Mouse (Mus musculus) urinary bladder, postnatal 14 days (tissue): ENCODE data around the gene Stap2.
A peak's percentile ranks its signal among the peaks of the same experiment; 100 is the strongest.

Experiments
- DNase-seq: peaks from one replicate; pipeline ENCODE4 v3.0.0; 2021; ENCODE audit warnings: low spot score

Gene Stap2

DNA sequence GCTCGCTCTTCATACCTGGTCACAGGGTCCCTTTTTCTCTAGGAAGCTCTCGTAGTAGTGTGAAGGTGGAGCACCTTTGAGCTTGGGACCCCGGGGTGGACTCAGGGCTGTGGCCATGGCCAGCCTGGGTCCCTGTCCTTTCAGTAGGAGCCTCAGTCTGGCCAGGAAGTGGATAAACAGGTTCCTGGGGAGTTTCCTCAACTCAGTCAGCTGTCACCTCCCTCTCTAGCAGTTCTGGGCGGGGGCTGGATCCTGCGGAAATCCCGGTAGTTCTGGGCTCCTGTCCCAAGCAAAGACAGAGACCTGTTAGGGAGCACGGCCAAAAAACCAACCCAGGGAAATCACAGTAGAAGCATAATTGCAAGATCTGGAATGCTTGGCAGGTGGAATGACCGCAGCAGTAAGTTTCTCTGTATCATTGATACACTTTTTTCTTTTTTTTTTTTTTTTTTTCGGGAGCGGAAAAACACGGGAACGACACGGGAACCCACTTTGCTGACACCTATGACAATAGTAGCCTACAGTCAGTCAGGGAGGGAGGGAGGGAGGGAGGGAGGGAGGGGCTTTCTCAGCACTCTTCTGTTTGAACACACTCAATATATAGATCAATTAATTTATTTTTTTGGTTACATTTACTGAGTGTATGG, at the start of gene Stap2, which contains the start of gene Mpnd:
Stap2 (minus strand) TSS at position 170 of the 647 bp plus-strand sequence.
Mpnd (plus strand) TSS at position 297 of the 647 bp plus-strand sequence.
- peak; percentile 70 for DNase-seq

DNA sequence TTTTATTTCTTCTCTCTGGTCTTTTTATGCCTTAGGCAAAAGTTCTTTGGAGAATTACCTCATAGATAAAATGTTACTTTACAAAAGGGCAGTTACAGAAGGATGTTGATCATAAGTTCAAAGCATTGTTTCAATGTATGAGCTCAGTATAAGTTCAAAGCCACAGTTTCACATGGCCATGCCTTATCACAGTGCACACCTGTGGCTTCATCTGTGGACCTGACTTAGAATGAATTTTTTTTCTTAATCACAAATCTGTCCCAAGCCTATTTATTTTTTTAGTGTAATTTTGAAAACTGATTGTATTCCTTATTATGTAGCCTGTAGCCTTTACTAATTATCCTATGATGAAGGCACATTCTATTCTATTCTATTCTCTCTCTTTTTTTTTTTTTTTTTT, 49.6 kb upstream of the Stap2 start:
- DNase-seq: no peak

DNA sequence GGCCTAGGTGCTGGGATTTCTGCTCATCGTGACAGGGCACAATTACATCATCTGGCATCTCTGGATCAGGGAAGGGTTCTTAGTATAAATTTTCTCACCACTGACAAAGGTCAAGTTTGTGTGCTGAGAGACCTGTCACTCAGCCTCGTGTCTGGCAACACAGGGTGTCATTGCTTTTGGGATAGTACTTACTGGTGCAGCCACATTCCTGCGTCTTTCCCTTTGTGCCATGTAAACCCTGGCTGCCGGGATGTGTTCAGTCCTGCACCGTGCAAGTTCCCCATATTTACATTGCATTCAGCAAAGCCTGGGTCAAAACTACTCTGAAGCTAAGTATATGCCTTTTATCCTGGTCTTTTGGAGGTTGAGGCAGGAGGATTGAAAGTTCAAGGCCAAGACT, 46.0 kb upstream of the Stap2 start:
- DNase-seq: peak; percentile 45

DNA sequence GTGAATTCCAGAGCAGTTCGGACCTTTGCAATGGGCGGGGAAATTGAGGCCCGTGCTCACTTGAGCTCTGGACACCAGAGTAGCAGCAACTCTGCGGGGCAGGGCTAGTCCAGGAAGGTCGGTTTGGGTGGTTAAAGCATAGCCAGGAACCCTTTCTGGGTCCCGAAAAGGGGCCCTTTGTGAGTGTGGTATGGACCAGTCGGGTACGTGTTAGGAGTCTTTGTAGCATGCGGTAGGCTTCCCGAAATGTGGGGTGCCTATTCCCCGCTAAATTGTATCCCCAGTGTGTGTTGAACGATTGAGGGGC, 35.4 kb upstream of the Stap2 start:
- DNase-seq: no peak

DNA sequence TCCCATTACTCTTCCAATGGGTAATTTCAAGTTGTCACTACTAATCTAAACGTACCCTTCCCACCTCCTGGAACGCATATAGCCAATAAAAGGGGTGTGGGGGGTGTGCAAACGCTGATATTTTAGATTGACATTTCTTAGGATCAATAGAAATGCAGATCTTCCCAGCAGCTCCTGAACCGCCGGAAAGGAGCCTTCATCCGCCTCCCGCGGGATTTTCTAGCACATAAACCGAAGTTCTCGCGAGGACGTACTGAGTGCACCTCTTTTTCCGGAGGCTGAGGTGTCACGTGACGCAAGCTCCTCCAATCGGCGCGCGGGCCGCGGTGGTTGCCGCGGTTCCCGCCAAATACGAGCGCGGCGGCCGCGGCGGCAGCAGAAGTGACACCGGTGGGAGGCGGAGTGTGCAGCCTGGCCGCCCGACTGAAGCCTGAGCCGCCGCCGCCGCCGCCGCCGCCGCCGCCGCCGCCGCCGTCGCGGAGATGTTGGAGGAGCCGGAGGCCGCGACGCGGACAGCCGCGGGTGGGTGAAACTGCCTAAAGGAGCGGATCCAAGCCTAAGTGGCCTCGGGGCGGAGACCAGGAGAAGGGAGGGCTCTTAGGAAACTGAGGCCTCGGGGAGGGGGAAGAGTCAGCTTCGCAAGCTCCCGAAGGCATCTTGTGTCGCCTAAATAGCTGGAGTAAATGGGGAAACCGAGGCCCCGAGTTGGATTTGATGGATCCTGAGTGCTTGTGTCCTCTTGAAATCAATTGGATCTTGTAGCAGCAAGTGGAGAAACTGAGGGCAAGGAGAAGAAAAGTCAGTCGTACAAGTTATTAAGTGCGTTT, 34.9 kb upstream of the Stap2 start, which contains the start of gene Chaf1a:
Chaf1a (plus strand) TSS at position 410 of the 827 bp plus-strand sequence.
- DNase-seq: peak; percentile 99

DNA sequence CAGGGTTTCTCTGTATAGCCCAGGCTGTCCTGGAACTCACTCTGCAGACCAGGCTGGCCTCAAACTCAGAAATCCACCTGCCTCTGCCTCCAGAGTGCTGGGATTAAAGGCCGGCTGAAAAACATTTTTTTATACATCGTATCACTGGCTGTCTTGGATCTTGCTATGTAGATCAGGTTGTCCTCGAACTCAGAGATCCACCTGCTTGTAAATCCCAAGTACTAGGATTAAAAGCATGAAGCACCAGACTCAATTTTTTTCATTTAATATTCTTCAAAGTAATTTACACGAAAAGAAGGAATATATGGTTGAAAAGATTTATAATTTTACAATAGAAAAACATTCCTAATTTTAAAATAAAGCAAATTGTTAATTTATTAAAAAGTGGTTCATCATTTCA, 34.0 kb upstream of the Stap2 start:
- DNase-seq: no peak

DNA sequence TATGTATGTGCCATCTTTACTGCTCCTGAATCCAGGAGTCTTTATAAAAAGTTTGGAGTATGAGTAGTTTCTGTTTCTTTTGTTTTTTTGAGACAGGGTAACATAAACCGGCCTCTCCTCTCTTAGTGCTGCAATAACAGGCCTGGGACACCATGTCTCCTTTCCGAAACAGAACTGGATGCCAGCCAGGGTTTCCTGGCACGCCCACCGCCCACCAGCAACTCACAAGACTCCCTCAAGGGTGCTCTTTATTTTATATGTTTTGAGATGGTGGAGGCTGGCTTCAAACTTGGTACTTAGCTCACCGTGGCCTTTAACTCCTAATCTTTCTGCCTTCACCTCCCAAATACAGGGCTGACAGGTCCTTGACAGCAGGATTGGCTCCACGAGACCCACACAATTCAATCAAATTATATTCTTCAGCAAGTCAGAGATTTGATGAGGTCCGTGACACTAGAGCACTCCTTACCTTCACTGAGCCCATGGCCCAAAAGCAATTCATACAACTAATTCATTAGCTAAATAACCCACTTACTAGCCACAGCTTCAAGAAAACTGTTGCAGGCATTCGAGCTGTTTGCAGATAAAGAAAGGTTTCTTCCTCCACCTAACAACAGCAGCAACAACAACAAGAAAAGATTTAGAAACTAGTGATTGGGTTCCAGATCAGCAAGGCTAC, 33.3 kb upstream of the Stap2 start:
- no peak for DNase-seq

DNA sequence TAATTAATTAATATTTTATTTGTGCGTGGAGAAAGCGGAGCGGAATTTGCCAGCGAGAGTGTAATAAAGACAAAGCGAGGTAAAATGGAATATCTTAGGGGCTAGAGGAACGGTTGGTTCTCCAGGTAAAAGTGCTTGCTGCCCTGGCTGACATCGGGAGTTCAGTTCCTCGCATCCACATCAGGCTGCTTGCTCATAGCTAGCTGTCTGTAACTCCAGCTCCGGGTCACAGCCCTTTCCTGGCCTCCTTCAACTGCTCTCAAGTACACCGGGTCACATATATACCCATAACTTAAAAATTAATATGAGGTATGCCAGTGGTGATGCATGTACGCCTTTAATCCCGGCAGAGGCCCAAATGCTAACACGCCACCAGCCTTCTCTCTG, 31.5 kb upstream of the Stap2 start:
- DNase-seq: no peak

DNA sequence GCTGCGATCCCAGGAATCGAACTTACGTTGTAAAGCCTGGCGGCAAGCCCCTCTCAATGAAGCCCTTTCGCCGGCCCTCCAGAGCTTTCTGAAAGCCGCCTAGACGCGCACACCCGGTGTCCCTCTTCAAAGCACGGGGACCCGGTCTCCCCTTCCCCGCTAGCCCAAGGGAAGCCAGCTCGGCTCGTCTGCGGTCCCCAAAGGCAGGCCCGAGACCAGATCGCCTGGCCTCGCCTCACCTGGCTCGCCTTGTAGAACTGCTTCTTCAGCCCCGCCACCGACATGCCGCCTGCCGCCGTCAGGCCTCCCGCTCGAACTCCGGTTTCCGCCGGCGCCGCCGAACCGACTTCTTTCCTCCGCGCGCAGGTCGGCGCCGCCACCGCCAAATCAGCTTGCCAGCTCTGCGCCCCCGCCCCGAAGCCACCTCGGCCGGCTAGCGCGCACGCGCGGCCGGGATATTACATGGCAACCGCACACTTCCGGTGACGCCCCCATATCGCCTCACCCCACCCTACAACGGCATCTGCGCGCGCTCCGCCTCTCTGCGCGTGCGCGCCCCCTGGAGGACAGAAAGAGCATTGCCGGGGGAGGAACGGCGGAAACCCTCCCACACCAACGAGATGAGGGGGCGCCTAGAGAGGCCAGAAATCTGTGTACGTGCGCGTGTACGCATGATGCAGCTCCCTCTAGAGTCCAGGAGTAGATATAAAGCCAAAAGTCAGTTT, 31.0 kb upstream of the Stap2 start, which contains the start of gene Sh3gl1:
Sh3gl1 (minus strand) TSS at position 460 of the 725 bp plus-strand sequence.
- peak; percentile 99 for DNase-seq

DNA sequence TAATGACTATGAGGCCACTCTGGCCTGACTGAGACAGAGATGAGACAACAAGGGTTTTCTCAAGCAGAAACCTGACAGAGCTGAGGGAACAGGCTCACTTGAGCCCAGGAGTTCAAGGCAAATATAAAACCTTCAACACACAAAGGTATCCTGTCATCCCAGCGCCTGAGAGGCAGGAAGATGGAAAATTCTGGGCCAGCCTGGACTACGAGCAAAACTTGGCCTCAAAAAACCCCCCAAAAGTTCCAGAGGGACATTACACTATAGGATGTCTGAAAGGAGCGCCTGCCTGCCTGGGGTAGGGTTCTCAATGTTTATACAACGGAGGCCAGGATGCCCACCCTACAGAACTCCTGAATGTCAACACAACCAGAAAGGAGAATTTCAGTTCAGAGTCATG, 29.8 kb upstream of the Stap2 start:
- no peak for DNase-seq

DNA sequence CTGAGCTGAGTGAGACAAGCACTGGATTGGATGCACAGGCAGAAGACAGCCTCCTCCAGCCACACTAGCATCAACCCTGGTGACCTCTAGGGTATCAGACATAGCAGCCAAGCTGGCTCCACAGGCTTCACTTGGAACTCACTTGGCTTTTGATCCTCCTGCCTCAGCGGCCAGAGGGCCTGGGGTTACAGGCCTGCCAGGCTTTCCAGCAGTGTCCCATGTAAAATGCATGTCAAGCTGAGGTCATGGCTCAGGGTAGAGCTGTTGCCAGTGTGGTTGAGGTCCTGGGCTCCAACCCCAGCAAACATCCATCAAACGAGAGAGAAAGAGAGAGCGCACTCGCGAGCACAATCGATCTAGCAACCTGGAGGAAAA, 29.3 kb upstream of the Stap2 start:
- no peak for DNase-seq

DNA sequence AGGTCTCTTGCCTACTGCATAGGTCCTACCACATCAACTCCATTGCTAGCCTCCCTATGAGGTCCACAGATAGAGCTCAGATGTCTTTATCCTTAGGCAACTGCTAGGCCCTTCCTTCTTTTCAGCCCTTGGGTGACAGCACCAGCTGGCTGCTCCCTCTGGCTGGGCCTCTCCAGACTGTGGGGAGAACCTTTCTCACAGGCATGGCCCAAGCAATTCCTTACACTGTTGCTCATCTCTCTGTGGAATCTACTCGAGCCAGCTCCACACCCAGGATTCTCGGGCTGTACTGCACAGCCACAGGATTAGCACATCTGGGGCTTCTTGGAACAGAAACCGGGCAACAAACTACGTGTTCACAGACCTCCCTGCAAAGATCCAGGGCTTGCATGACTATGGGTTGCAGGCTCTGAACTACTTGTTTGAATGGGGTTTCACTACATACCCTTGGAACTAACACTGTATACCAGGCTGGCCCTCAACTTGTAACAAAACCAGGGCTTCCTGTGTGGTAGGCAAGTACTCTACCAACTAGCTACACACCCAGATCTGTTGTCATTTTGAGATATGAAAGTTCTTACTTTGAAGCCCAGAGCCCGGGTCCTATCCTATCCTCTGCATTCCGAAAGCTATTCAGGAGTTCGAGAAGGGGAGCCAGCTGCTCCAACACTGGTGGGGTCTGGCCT, 28.8 kb upstream of the Stap2 start:
- DNase-seq: peak; percentile 37

DNA sequence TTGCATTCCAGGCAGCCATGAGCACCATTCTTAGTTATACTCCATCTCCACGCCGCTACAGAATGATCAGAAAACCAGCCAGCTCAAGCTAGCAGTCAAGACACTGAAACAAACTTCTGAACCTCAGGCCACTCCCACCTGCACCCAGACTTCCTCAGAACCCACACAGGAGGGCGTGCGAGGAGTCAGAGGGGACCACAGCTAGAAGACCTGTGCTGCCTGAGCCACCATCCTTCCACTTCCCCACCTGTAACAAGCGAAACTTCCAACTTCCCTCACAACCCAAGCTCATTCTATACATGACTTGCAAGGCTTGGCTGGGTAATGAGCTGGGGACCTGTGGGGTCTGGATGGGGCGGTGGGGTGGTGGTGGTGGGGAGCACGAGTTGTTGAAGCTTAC, 27.4 kb upstream of the Stap2 start:
- no peak for DNase-seq

DNA sequence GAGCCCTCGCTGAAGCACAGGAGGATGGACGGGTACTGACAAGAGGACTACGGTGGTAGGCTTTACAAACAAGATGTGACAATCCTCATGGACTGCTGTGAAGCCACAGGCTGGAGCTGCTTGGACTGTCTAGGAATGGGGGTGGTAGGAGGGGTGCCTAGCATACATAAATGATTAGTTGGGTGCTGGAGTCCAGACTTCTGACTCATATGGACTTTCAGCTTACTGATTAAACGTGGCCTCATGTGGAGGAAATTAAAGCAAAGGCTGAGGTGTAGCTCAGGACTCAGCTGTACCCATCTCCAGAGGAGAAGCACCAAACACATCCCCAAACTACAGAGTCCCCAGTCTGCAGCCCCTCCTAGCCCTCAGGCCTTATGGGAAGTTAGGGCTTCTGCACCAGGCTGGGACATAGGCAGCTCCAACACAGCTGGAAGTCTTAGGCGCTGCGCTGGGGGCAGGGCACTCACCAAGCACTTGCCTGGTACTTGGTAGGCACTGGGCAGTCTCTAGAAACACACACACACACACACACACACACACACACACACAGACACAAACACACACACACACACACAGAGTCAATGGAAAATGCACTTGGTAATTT, 26.8 kb upstream of the Stap2 start:
- no peak for DNase-seq

DNA sequence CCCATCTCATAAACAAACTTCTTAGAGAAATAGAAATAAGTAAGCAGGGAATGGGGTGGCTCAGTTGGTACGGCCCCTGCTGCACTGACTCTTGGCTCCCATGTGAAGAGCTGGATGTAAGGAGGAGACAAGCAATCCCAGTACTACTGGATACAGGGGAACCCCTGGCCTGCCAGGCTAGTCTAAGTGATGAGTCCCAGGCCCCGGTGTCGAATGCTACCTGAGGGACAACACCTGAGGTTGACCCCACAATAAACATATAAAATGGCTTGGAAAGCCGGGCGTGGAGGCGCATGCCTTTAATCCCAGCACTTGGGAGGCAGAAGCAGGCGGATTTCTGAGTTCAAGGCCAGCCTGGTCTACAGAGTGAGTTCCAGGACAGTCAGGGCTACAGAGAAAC, 26.0 kb upstream of the Stap2 start:
- DNase-seq: no peak

DNA sequence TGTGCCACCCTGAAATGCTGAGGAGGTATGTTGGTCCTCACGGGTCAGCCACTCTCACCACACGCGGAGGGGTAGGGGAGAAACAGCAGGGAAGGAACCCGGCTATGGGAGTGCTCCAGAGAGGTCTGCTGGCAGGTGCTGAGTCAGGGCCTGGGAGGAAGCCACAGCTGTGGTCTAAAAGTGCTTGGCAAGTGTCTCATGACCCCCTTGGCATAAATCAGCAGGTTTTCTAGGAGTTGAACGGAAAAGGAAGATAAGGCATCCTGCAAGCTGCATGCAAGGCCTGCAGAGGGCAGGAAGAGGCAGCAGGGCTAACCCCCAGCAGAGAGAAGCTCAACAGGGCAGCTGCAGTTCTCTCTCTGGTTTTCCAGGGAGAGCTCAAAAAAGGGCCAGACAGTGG, 25.5 kb upstream of the Stap2 start:
- DNase-seq: no peak

DNA sequence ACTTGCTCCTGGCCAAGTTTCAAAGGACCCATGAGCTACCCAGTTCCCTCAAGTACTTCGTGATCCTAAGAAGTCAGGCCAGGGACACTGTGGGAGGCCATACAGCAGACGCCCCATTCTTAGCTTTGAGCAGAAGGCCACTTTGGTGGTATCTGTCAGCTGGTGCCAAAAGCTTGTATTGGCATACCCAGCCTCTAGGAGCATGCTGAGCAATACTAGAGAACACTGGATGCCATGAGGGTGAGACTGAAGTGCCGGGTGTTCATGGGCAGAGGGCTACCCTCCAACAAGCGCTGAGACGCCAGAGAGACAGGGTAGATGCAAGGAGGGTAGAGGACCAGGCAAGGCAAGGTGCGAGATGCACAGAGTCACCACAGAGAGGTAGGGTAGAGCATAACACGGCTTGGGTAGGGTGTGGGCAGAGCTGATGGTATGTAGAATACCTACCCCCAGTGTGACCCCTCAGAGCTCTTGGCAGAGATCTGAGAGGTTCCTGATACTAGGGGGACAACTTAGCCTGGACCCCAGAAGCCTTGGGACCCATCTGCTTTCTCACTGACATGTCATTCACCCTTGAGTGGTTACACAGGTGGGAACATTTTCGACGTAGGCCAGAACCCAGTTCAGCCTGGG, 25.0 kb upstream of the Stap2 start:
- no peak for DNase-seq

DNA sequence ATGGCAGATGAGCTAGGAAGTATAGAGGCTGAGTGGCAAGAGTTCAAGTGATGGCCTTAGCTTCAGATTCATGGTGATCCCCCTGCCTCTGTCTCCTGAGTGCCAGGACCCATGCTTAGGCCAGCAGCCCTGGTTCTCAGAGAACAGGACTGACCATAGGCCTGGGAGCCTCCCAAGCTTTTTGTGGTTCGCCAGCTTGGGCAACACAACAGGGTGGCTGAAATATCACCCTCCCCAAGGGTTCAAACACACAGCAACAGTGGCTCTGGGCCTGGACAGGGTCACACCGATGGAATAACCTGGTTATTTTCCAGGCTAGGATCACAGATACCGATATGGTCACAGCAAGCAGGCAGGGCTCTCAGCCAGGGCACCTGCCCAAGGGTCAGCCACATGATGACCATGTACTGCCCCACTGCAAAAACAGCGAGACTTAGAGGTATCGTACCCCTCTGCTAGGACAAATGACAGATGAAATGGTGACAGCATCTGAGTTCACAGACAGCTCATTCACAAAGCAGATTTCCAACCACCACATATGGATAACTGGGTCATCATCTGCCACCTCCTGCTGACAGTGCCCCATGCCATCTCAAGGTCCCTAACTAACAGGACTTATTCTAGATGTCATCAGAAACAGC, 22.5 kb upstream of the Stap2 start:
- no peak for DNase-seq

DNA sequence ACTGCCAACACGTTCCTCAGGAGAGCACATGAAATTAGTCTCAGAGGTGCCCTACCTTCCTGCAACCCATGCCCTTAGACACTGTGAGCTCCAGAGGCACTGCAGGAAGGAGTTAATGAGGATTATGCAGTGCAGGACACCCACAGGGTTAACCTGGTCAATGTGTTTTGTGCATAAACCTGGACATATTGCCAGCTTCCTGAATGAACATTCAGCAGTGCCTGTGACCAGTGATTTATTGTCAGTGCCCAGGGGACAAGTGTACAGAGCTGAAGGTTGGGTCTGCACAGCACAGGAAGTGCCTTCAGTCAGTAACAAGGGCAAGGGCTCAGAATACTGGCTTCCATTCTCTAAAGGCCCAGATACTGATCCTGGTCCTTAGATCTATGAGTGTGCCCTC, 21.5 kb upstream of the Stap2 start:
- DNase-seq: no peak

DNA sequence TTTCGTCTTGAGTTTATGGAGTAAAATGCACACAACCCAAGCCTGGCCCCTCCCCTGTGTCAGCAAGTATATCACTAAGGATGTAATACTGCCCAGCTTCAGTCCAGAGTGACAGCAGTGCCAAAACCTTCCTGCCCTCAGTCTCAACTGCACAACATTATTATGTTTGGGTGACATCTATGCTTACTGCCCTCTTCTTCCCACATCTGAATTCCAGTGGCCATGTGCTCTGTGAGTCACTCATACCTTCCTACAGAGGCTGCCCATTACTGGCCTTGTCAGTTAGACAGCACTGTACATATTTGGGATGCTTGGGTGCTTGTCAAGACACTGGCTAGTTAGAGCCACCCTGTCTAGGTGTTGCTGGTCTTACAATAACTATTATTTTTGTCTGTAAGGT, 20.9 kb upstream of the Stap2 start:
- DNase-seq: no peak
